Mouse (Mus musculus) E14TG2a.4 (cell line): ENCODE results near the gene Gli1.

Experiments used
- CTCF ChIP-seq: conservative IDR thresholded peaks from 2 replicates; pipeline ENCODE4 v1.5.1; 2014; ENCODE audit warnings: low read length
- NANOG ChIP-seq: IDR thresholded peaks from 2 replicates; pipeline ENCODE4 v1.6.1; 2014; ENCODE audit warnings: borderline replicate concordance, low read length, mixed read lengths
- POU5F1 ChIP-seq: IDR thresholded peaks from 2 replicates; pipeline ENCODE4 v1.6.1; 2014; ENCODE audit warnings: low read length, borderline replicate concordance

- TF ChIP-seq CTCF (no peak), POU5F1 (no peak), NANOG (no peak)
Observed at GRCm38 (mm10) chr10:127379654-127380053, 37.9 kb upstream of the Gli1 start.
